30 mouse cellular contexts compared by ENCODE assay signal in the genomic region with DNA sequence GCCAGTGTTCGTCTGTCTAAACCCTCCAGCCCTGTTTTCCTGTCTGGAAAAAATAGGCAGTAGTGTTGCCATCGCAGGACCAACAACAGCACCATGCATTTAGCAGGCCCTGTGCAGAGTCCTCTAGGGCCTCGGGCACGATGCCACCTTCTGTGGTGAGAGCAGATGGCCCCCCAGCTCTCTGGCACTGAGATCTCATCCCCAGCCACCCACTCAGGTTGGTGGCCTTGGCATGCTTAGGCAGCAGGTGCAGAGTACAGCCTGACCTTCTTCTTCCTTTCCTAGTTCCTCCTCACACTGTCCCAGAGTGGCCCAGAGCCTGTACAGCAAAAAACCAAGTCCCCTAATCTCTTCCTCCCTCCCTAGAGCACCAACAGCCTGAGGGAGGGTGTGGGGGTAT. TPM values are rescaled to one million over a fixed set of nuclear protein-coding genes. Genes with fewer than 3 reads are reported as not detected.
DNase-seq lines count a peak whose midpoint lies in the region; ATAC-seq and TF ChIP-seq lines count a peak whose summit lies in the region.
"Had no signal": no experiment of that assay in that cellular context is flagged by ENCODE, and none has a peak within 500 bp of the region (broad histone marks: within the 10 kb centered on the region; RNA-seq: fewer than 3 reads in every experiment).

No protein-coding gene starts in this region.

- TF ChIP-seq CTCF in brain, embryonic 14.5 days (IDR thresholded peaks at IDR 0.05; ENCODE audit: borderline replicate concordance, extremely low read depth, insufficient read depth, insufficient read length): no peak
- TF ChIP-seq CTCF in stomach, postnatal 0 days (IDR thresholded peaks at IDR 0.05; ENCODE audit: low read depth): no peak

- peaks cover 57% of the 10 kb centered on the region for H3K27me3 ChIP-seq in forebrain, embryonic 10.5 days (ENCODE audit: poor library complexity, severe bottlenecking)
- peaks cover 18% of the 10 kb centered on the region for H3K27me3 ChIP-seq in intestine, embryonic 15.5 days (replicated peaks)
- peaks cover 2% of the 10 kb centered on the region; the same call in 1 of the 2 replicates for H3K27me3 ChIP-seq in stomach, postnatal 0 days (ENCODE audit: control insufficient read depth, insufficient read depth, low read length)

- no peak overlapping the region for H3K4me3 ChIP-seq in forebrain, embryonic 10.5 days
- no peak overlapping the region for H3K4me3 ChIP-seq in intestine, embryonic 15.5 days (replicated peaks)
- no peak overlapping the region for H3K4me3 ChIP-seq in stomach, postnatal 0 days (ENCODE audit: low read depth, low read length)
- H3K4me3 ChIP-seq: embryonic facial prominence, embryonic 13.5 days; heart, embryonic 10.5 days; heart, embryonic 15.5 days; hindbrain, embryonic 13.5 days; limb, embryonic 12.5 days; liver, embryonic 15.5 days; neural tube, embryonic 15.5 days had no signal

- 79% methylated on average over 4 of the region's 4 CpGs for WGBS in forebrain, embryonic 10.5 days
- WGBS in intestine, embryonic 15.5 days: 87% methylated on average over 4 of the region's 4 CpGs
- 71% methylated on average over 4 of the region's 4 CpGs for WGBS in stomach, postnatal 0 days

- no peaks in the 10 kb centered on the region for H3K36me3 ChIP-seq in forebrain, embryonic 10.5 days (replicated peaks)
- H3K36me3 ChIP-seq in intestine, embryonic 15.5 days: no peaks in the 10 kb centered on the region
- no peaks in the 10 kb centered on the region for H3K36me3 ChIP-seq in stomach, postnatal 0 days (ENCODE audit: control insufficient read depth, insufficient read depth, low read length)
- H3K36me3 ChIP-seq: embryonic facial prominence, embryonic 13.5 days; heart, embryonic 10.5 days; heart, embryonic 15.5 days; hindbrain, embryonic 13.5 days; limb, embryonic 12.5 days; liver, embryonic 15.5 days; neural tube, embryonic 15.5 days had no signal

- DNase-seq in brain, embryonic 14.5 days (ENCODE audit: low read depth): peak; percentile 39
- DNase-seq in cerebellum, adult 11-12 months: peak; percentile 99
- DNase-seq in cerebellum, adult 9-11 months: peak; percentile 98
- no peak for DNase-seq in forebrain, embryonic 10.5 days (ENCODE audit: extremely low spot score, low spot score)
- DNase-seq in stomach, postnatal 0 days (ENCODE audit: low spot score): no peak
- DNase-seq: adrenal gland, adult 2 months; adrenal gland, postnatal 36 days; B cell, adult 2 months; forebrain, postnatal 0 days; gastrocnemius, postnatal 14 days; kidney, adult 11 months; kidney, postnatal 14 days; layer of hippocampus, adult 9-11 months; lung, embryonic 14.5 days; lung, postnatal 14 days; midbrain, embryonic 14.5 days; retina, postnatal 1 day; right cerebral cortex, postnatal 14 days; thymus, adult 18-20 months; thymus, postnatal 4 days had no signal

- ATAC-seq in intestine, embryonic 15.5 days: no peak
- no peak for ATAC-seq in stomach, postnatal 0 days (ENCODE audit: low FRiP score, low TSS enrichment)
- ATAC-seq: activated CD4-positive, CD25-positive, alpha-beta regulatory T cell, adult 4 months; forebrain, postnatal 0 days had no signal

- no peak overlapping the region for H3K4me2 ChIP-seq in intestine, embryonic 15.5 days (replicated peaks)
- no peak overlapping the region for H3K4me2 ChIP-seq in stomach, postnatal 0 days (replicated peaks; ENCODE audit: low read depth)
- H3K4me2 ChIP-seq: embryonic facial prominence, embryonic 13.5 days; heart, embryonic 15.5 days; hindbrain, embryonic 13.5 days; limb, embryonic 12.5 days; liver, embryonic 15.5 days; lung, embryonic 14.5 days; neural tube, embryonic 15.5 days had no signal

- no peak for TF ChIP-seq EP300 in stomach, postnatal 0 days (optimal IDR thresholded peaks at IDR 0.05)

- H3K27ac ChIP-seq in forebrain, embryonic 10.5 days: no peak overlapping the region
- H3K27ac ChIP-seq in intestine, embryonic 15.5 days: no peak overlapping the region
- no peak overlapping the region for H3K27ac ChIP-seq in stomach, postnatal 0 days (replicated peaks)
- H3K27ac ChIP-seq: embryonic facial prominence, embryonic 13.5 days; heart, embryonic 10.5 days; heart, embryonic 15.5 days; hindbrain, embryonic 13.5 days; limb, embryonic 12.5 days; liver, embryonic 15.5 days; neural tube, embryonic 15.5 days had no signal

- no peaks in the 10 kb centered on the region for H3K9me3 ChIP-seq in forebrain, embryonic 10.5 days
- no peaks in the 10 kb centered on the region for H3K9me3 ChIP-seq in intestine, embryonic 15.5 days
- H3K9me3 ChIP-seq in stomach, postnatal 0 days (ENCODE audit: control insufficient read depth, low read length): no peaks in the 10 kb centered on the region
- H3K9me3 ChIP-seq: embryonic facial prominence, embryonic 13.5 days; heart, embryonic 10.5 days; heart, embryonic 15.5 days; hindbrain, embryonic 13.5 days; limb, embryonic 12.5 days; liver, embryonic 15.5 days; neural tube, embryonic 15.5 days had no signal

- no peak overlapping the region for H3K9ac ChIP-seq in intestine, embryonic 15.5 days
- no peak overlapping the region for H3K9ac ChIP-seq in stomach, postnatal 0 days (ENCODE audit: low read length)
- H3K9ac ChIP-seq: forebrain, postnatal 0 days; heart, embryonic 15.5 days; hindbrain, embryonic 13.5 days; limb, embryonic 12.5 days; liver, embryonic 15.5 days; lung, embryonic 14.5 days; neural tube, embryonic 15.5 days had no signal

- peaks cover 23% of the 10 kb centered on the region for H3K4me1 ChIP-seq in forebrain, embryonic 10.5 days
- peaks cover 10% of the 10 kb centered on the region for H3K4me1 ChIP-seq in intestine, embryonic 15.5 days (replicated peaks)
- H3K4me1 ChIP-seq in stomach, postnatal 0 days (replicated peaks; ENCODE audit: control insufficient read depth, insufficient read depth): peaks cover 5% of the 10 kb centered on the region; the same call in 1 of the 2 replicates

- no peak for TF ChIP-seq POLR2A in brain, embryonic 14.5 days (IDR thresholded peaks at IDR 0.05; ENCODE audit: borderline replicate concordance, extremely low read depth, insufficient read depth, insufficient read length, poor library complexity, severe bottlenecking)

RNA-seq across cellular contexts. Expression of a gene that starts 3.4 kb away (rescaled TPM):
- polyA plus RNA-seq in brain, embryonic 14.5 days (2012; rRNA removed): 50.3 and 52.5 TPM in 2 replicates
- polyA plus RNA-seq in forebrain, embryonic 10.5 days (2016; fragmentation: Nextera tagmentation; extraction: Ambion mirVana): 0.87 and 1.2 TPM in 2 replicates
- 4.1 and 4.7 TPM in 2 replicates for polyA plus RNA-seq in intestine, embryonic 15.5 days (2015; fragmentation: Nextera tagmentation; extraction: Ambion mirVana)
- polyA plus RNA-seq in stomach, postnatal 0 days (2015; fragmentation: Nextera tagmentation; extraction: Ambion mirVana): 1.1 TPM in 2 replicates
- polyA plus RNA-seq: activated CD4-positive, CD25-positive, alpha-beta regulatory T cell, adult 4 months; liver, adult 2 months had no signal

RNA-seq across cellular contexts. Expression of a gene that starts 34.0 kb away (rescaled TPM):
- 6.5 and 8.0 TPM in 2 replicates for polyA plus RNA-seq in brain, embryonic 14.5 days (2012; rRNA removed)
- 17.0 and 19.6 TPM in 2 replicates for polyA plus RNA-seq in forebrain, embryonic 10.5 days (2016; fragmentation: Nextera tagmentation; extraction: Ambion mirVana)
- 15.0 and 19.9 TPM in 2 replicates for polyA plus RNA-seq in intestine, embryonic 15.5 days (2015; fragmentation: Nextera tagmentation; extraction: Ambion mirVana)
- 9.3 and 10.7 TPM in 2 replicates for polyA plus RNA-seq in stomach, postnatal 0 days (2015; fragmentation: Nextera tagmentation; extraction: Ambion mirVana)

Comparison
In these comparisons a context has a peak if more than half of its experiments do, and no peak if none do; other contexts are left out.
1. DNase-seq: peak in brain, embryonic 14.5 days (single experiment), cerebellum, adult 11-12 months (single experiment) and cerebellum, adult 9-11 months (single experiment); none in forebrain, embryonic 10.5 days (single experiment) and stomach, postnatal 0 days (single experiment).